Mouse (Mus musculus) hindbrain, embryonic 12.5 days (tissue): Measurements from ENCODE around the gene Gngt2. TPM values are rescaled to one million over a fixed set of nuclear protein-coding genes. Genes with fewer than 3 reads are reported as not detected.
A peak's percentile ranks its signal among the peaks of the same experiment; 100 is the strongest.

Source experiments
- ATAC-seq: fragments of 200-750 bp; cut with Nextera tagmentation; 2 replicates; pipeline ENCODE4 v1.8.0; 2017; ENCODE audit warnings: moderate TSS enrichment; ENCODE audit not compliant: low FRiP score
- H3K27ac ChIP-seq: fragments of 300-500 bp; sonication (generic); 2 replicates; pipeline ENCODE4 v1.5.1; 2016; ENCODE audit warnings: mild to moderate bottlenecking
- H3K27me3 ChIP-seq: fragments of 300-500 bp; sonication (generic); 2 replicates; pipeline ENCODE4 v1.6.1; 2016; ENCODE audit warnings: mild to moderate bottlenecking
- H3K36me3 ChIP-seq: fragments of 300-500 bp; sonication (generic); 2 replicates; pipeline ENCODE4 v1.6.1; 2016; ENCODE audit warnings: mild to moderate bottlenecking
- H3K4me1 ChIP-seq: fragments of 300-500 bp; sonication (generic); 2 replicates; pipeline ENCODE4 v1.6.1; 2016
- H3K4me2 ChIP-seq: fragments of 300-500 bp; sonication (generic); replicated peaks from 2 replicates; pipeline ENCODE4 v1.6.1; 2016; ENCODE audit warnings: mild to moderate bottlenecking
- H3K4me3 ChIP-seq: fragments of 300-500 bp; sonication (generic); 2 replicates; pipeline ENCODE4 v1.5.1; 2016; ENCODE audit warnings: mild to moderate bottlenecking
- H3K9ac ChIP-seq: fragments of 300-500 bp; sonication (generic); 2 replicates; pipeline ENCODE4 v1.6.1; 2016; ENCODE audit warnings: mild to moderate bottlenecking, moderate library complexity
- H3K9me3 ChIP-seq: fragments of 300-500 bp; sonication (generic); replicated peaks from 2 replicates; pipeline ENCODE4 v1.6.1; 2016; ENCODE audit warnings: mild to moderate bottlenecking
- WGBS: fragments of 180-500 bp; shearing (Covaris S2); methylation state at CpG from one replicate; pipeline ENCODE4 v1.1.7; 2016; 5-methylcytosine and 5-hydroxymethylcytosine counted together
- polyA plus RNA-seq: library from polyadenylated mRNA; unstranded; fragments of >200 nt; fragmentation: Nextera tagmentation; extraction: Ambion mirVana; gene quantifications from 2 replicates; pipeline ENCODE4 v1.2.1, GENCODE M21; 2016

Gngt2 gene
- polyA plus RNA-seq, 1 experiment from 2014 or later = 7.9 TPM

GRCm38 (mm10) chr11:95850898-95851297 lies 13.9 kb downstream of the Gngt2 start:
- Histone ChIP-seq H3K9ac (no peak overlapping the region), H3K27me3 (0 out of 2 replicates have a peak, but pooled peaks cover 10% of the 10 kb centered on the region), H3K4me3 (no peak overlapping the region), H3K9me3 (no peaks in the 10 kb centered on the region), H3K4me1 (no peaks in the 10 kb centered on the region), H3K4me2 (no peak overlapping the region), H3K36me3 (no peaks in the 10 kb centered on the region), H3K27ac (no peak overlapping the region)
- no peak for ATAC-seq
- WGBS = 77% methylated on average over 2 of the region's 2 CpGs

GRCm38 (mm10) chr11:95853684-95854083 lies 16.7 kb downstream of the Gngt2 start:
- WGBS = 61% methylated on average over 5 of the region's 5 CpGs
- no peak overlapping the region for H3K27ac ChIP-seq
- no peaks in the 10 kb centered on the region for H3K36me3 ChIP-seq
- 0 out of 2 replicates have a peak, but pooled peaks cover 7% of the 10 kb centered on the region for H3K27me3 ChIP-seq
- H3K4me3 ChIP-seq = no peak overlapping the region
- H3K4me2 ChIP-seq = no peak overlapping the region
- H3K9ac ChIP-seq = no peak overlapping the region
- H3K9me3 ChIP-seq = no peaks in the 10 kb centered on the region
- no peak for ATAC-seq
- H3K4me1 ChIP-seq = peaks cover 9% of the 10 kb centered on the region

- Histone ChIP-seq H3K4me2 (no peak overlapping the region; the same call in 1 of the 2 replicates), H3K27me3 (no peaks in the 10 kb centered on the region)
- 82% methylated on average over 4 of the region's 4 CpGs for WGBS
These were observed 20.3 kb downstream of the Gngt2 start for GRCm38 (mm10) chr11:95857306-95857705.

GRCm38 (mm10) chr11:95857716-95858527 lies 20.9 kb downstream of the Gngt2 start:
- Histone ChIP-seq H3K9me3 (no peaks in the 10 kb centered on the region), H3K27me3 (no peaks in the 10 kb centered on the region), H3K36me3 (no peaks in the 10 kb centered on the region), H3K4me1 (peaks cover 17% of the 10 kb centered on the region), H3K27ac (peak overlapping the region; percentile 88), H3K9ac (peak overlapping the region; percentile 57), H3K4me2 (peak overlapping the region; percentile 77), H3K4me3 (peak overlapping the region; percentile 78)
- no peak for ATAC-seq
- 20% methylated on average over 21 of the region's 21 CpGs for WGBS

More at GRCm38 (mm10) chr11:95857306-95857705, 20.3 kb downstream of the Gngt2 start:
- Histone ChIP-seq H3K9me3 (no peaks in the 10 kb centered on the region), H3K27ac (no peak overlapping the region), H3K9ac (no peak overlapping the region), H3K4me3 (0 out of 2 replicates have a peak overlapping the region, but pooled peaks have one; percentile 78), H3K36me3 (no peaks in the 10 kb centered on the region), H3K4me1 (peaks cover 17% of the 10 kb centered on the region)
- no peak for ATAC-seq

- Histone ChIP-seq H3K9ac (peak overlapping the region; percentile 65), H3K9me3 (no peaks in the 10 kb centered on the region), H3K36me3 (no peaks in the 10 kb centered on the region), H3K4me3 (peak overlapping the region; percentile 78), H3K27me3 (no peaks in the 10 kb centered on the region), H3K4me2 (peak overlapping the region; percentile 77), H3K4me1 (peaks cover 17% of the 10 kb centered on the region), H3K27ac (peak overlapping the region; percentile 88)
- WGBS = under 1% methylated on average over 58 of the region's 58 CpGs
- peak; percentile 98 for ATAC-seq
These were observed 21.8 kb downstream of the Gngt2 start for GRCm38 (mm10) chr11:95858528-95859467.

- H3K4me2 ChIP-seq = peak overlapping the region; percentile 77
- peak overlapping the region; percentile 88 for H3K27ac ChIP-seq
- peaks cover 17% of the 10 kb centered on the region for H3K4me1 ChIP-seq
- no peaks in the 10 kb centered on the region for H3K27me3 ChIP-seq
- peak overlapping the region; percentile 78 for H3K4me3 ChIP-seq
- H3K36me3 ChIP-seq = no peaks in the 10 kb centered on the region
- no peaks in the 10 kb centered on the region for H3K9me3 ChIP-seq
- ATAC-seq = peak; percentile 72
- peak overlapping the region; percentile 65 for H3K9ac ChIP-seq
- WGBS = 0% methylated on average over 35 of the region's 35 CpGs
These were observed 22.4 kb downstream of the Gngt2 start for GRCm38 (mm10) chr11:95859468-95859855.

GRCm38 (mm10) chr11:95860071-95860490 lies 23.1 kb downstream of the Gngt2 start:
- H3K27me3 ChIP-seq = no peaks in the 10 kb centered on the region
- peak overlapping the region; percentile 78 for H3K4me3 ChIP-seq
- peaks cover 17% of the 10 kb centered on the region for H3K4me1 ChIP-seq
- peak overlapping the region; percentile 65 for H3K9ac ChIP-seq
- 36% methylated on average over 3 of the region's 3 CpGs for whole genome bisulfite sequencing
- H3K4me2 ChIP-seq = peak overlapping the region; percentile 77
- no peaks in the 10 kb centered on the region for H3K36me3 ChIP-seq
- no peaks in the 10 kb centered on the region for H3K9me3 ChIP-seq
- ATAC-seq = no peak
- H3K27ac ChIP-seq = peak overlapping the region; percentile 88; the same call in 1 of the 2 replicates

- Histone ChIP-seq H3K4me3 (no peak overlapping the region), H3K4me1 (peaks cover 17% of the 10 kb centered on the region), H3K4me2 (no peak overlapping the region), H3K27ac (no peak overlapping the region), H3K36me3 (no peaks in the 10 kb centered on the region), H3K27me3 (no peaks in the 10 kb centered on the region), H3K9ac (no peak overlapping the region), H3K9me3 (no peaks in the 10 kb centered on the region)
- 97% methylated on average over 8 of the region's 8 CpGs for WGBS
- no peak for ATAC-seq
These were observed 24.4 kb downstream of the Gngt2 start for GRCm38 (mm10) chr11:95861397-95861796.

- Histone ChIP-seq H3K4me3 (no peak overlapping the region), H3K9ac (no peak overlapping the region), H3K4me1 (no peaks in the 10 kb centered on the region), H3K27me3 (no peaks in the 10 kb centered on the region), H3K4me2 (no peak overlapping the region), H3K36me3 (no peaks in the 10 kb centered on the region), H3K27ac (no peak overlapping the region), H3K9me3 (no peaks in the 10 kb centered on the region)
- no peak for ATAC-seq
- WGBS = 83% methylated on average over 4 of the region's 4 CpGs
These were observed 32.4 kb downstream of the Gngt2 start for GRCm38 (mm10) chr11:95869442-95869841.

- ATAC-seq = no peak
- no peaks in the 10 kb centered on the region for H3K9me3 ChIP-seq
- H3K4me1 ChIP-seq = no peaks in the 10 kb centered on the region
- no peaks in the 10 kb centered on the region for H3K27me3 ChIP-seq
- no peak overlapping the region for H3K4me2 ChIP-seq
- 70% methylated on average over 6 of the region's 6 CpGs for WGBS
- H3K27ac ChIP-seq = no peak overlapping the region
- no peaks in the 10 kb centered on the region for H3K36me3 ChIP-seq
- no peak overlapping the region for H3K4me3 ChIP-seq
- no peak overlapping the region for H3K9ac ChIP-seq
These were observed 33.0 kb downstream of the Gngt2 start for GRCm38 (mm10) chr11:95869918-95870470.

- H3K4me2 ChIP-seq = peak overlapping the region; percentile 16; the same call in 1 of the 2 replicates
- 36% methylated on average over 9 of the region's 9 CpGs for WGBS
These were observed 38.8 kb downstream of the Gngt2 start for GRCm38 (mm10) chr11:95875804-95876203.

GRCm38 (mm10) chr11:95876296-95876695 lies 39.3 kb downstream of the Gngt2 start:
- Histone ChIP-seq H3K4me1 (no peaks in the 10 kb centered on the region), H3K4me3 (no peak overlapping the region), H3K4me2 (peak overlapping the region; percentile 16; the same call in 1 of the 2 replicates), H3K27me3 (peaks cover 4% of the 10 kb centered on the region; the same call in 1 of the 2 replicates), H3K9me3 (no peaks in the 10 kb centered on the region), H3K36me3 (no peaks in the 10 kb centered on the region), H3K9ac (no peak overlapping the region), H3K27ac (no peak overlapping the region)
- 15% methylated on average over 7 of the region's 7 CpGs for WGBS
- no peak for ATAC-seq

More at GRCm38 (mm10) chr11:95875804-95876203, 38.8 kb downstream of the Gngt2 start:
- Histone ChIP-seq H3K27me3 (no peaks in the 10 kb centered on the region), H3K9me3 (no peaks in the 10 kb centered on the region), H3K9ac (no peak overlapping the region), H3K4me1 (no peaks in the 10 kb centered on the region), H3K4me3 (no peak overlapping the region), H3K36me3 (no peaks in the 10 kb centered on the region), H3K27ac (no peak overlapping the region)
- ATAC-seq = no peak
